In the genomic region with DNA sequence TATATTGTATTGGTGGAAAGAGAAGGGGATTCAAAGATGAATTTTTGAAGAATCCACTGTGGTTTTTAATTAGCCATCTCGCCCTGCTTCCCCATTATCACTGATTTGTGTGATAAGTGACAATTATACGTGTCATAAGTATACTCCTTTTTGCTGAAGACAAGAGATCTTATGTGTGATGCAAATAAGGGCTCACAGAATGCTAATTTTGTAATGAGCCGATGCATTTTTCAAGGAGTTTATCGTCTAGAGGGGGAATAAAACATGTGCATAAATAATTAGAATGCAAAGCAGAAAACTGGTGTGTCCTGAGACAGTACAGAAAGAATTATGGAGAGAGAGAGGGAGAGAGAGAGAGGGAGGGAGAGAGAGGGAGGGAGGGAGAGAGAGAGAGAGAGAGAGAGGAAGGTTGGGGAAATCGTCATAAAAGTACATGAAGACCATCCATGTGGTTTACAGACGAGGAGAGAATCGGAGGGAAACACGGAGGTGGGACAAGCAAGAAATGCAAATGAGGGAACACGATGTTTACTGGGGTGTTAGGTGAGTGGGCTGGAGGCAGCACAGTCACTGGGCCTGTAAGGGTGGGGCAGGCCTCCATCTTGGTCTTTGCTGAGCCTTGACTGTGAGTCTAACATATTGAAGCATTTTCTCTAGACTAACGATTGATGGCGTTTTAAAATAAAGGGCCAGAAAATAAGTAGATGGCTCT, we compare ENCODE assay signal across 22 mouse cellular contexts. TPM values are rescaled to one million over a fixed set of nuclear protein-coding genes. Genes with fewer than 3 reads are reported as not detected.
DNase-seq lines count a peak whose midpoint lies in the region; ATAC-seq and TF ChIP-seq lines count a peak whose summit lies in the region.
"Had no signal": no experiment of that assay in that cellular context is flagged by ENCODE, and none has a peak within 500 bp of the region (broad histone marks: within the 10 kb centered on the region; RNA-seq: fewer than 3 reads in every experiment).

No protein-coding gene starts in this region.

- H3K36me3 ChIP-seq in forebrain, embryonic 11.5 days (ENCODE audit: control insufficient read depth, insufficient read depth, low read length), result no peaks in the 10 kb centered on the region
- no peaks in the 10 kb centered on the region for H3K36me3 ChIP-seq in forebrain, embryonic 10.5 days (replicated peaks)
- H3K36me3 ChIP-seq in midbrain, embryonic 14.5 days (ENCODE audit: control insufficient read depth, insufficient read depth, low read length), result no peaks in the 10 kb centered on the region
- H3K36me3 ChIP-seq in midbrain, embryonic 10.5 days, result no peaks in the 10 kb centered on the region
- no peaks in the 10 kb centered on the region for H3K36me3 ChIP-seq in forebrain, postnatal 0 days (ENCODE audit: insufficient read depth)
- H3K36me3 ChIP-seq: embryonic facial prominence, embryonic 15.5 days; kidney, embryonic 15.5 days; limb, embryonic 13.5 days; neural tube, embryonic 12.5 days had no signal

- H3K9me3 ChIP-seq in forebrain, embryonic 11.5 days (ENCODE audit: control insufficient read depth, low read length), result no peaks in the 10 kb centered on the region
- no peaks in the 10 kb centered on the region for H3K9me3 ChIP-seq in forebrain, embryonic 10.5 days
- no peaks in the 10 kb centered on the region for H3K9me3 ChIP-seq in midbrain, embryonic 14.5 days (ENCODE audit: control insufficient read depth, low read length)
- H3K9me3 ChIP-seq in midbrain, embryonic 10.5 days (replicated peaks), result no peaks in the 10 kb centered on the region
- no peaks in the 10 kb centered on the region for H3K9me3 ChIP-seq in forebrain, postnatal 0 days (ENCODE audit: low read length)
- H3K9me3 ChIP-seq: embryonic facial prominence, embryonic 15.5 days; kidney, embryonic 15.5 days; limb, embryonic 13.5 days; megakaryocyte, embryonic 14.5 days; neural tube, embryonic 12.5 days had no signal

- H3K4me2 ChIP-seq in forebrain, embryonic 11.5 days (ENCODE audit: low read depth, low read length, severe bottlenecking), result no peak overlapping the region
- H3K4me2 ChIP-seq in midbrain, embryonic 14.5 days (ENCODE audit: low read length), result no peak overlapping the region
- H3K4me2 ChIP-seq in forebrain, postnatal 0 days (ENCODE audit: low read depth), result no peak overlapping the region
- H3K4me2 ChIP-seq: embryonic facial prominence, embryonic 15.5 days; kidney, embryonic 15.5 days; limb, embryonic 13.5 days; lung, embryonic 14.5 days; neural tube, embryonic 12.5 days had no signal

- no peak for TF ChIP-seq CTCF in forebrain, postnatal 0 days (IDR thresholded peaks at IDR 0.05; ENCODE audit: low read depth)

- H3K27me3 ChIP-seq in forebrain, embryonic 11.5 days (ENCODE audit: control insufficient read depth, insufficient read depth, low read length), result no peaks in the 10 kb centered on the region
- peaks cover 36% of the 10 kb centered on the region for H3K27me3 ChIP-seq in forebrain, embryonic 10.5 days (ENCODE audit: poor library complexity, severe bottlenecking)
- no peaks in the 10 kb centered on the region for H3K27me3 ChIP-seq in midbrain, embryonic 14.5 days (ENCODE audit: control insufficient read depth, insufficient read depth, low read length)
- peaks cover 35% of the 10 kb centered on the region for H3K27me3 ChIP-seq in midbrain, embryonic 10.5 days (ENCODE audit: low read depth, poor library complexity, severe bottlenecking)
- no peaks in the 10 kb centered on the region for H3K27me3 ChIP-seq in forebrain, postnatal 0 days (ENCODE audit: insufficient read depth, low read length)
- H3K27me3 ChIP-seq: embryonic facial prominence, embryonic 15.5 days; kidney, embryonic 15.5 days; neural tube, embryonic 12.5 days had no signal

- H3K4me3 ChIP-seq in forebrain, embryonic 11.5 days (ENCODE audit: low read depth, low read length), result no peak overlapping the region
- no peak overlapping the region for H3K4me3 ChIP-seq in forebrain, embryonic 10.5 days
- no peak overlapping the region for H3K4me3 ChIP-seq in midbrain, embryonic 14.5 days (replicated peaks; ENCODE audit: low read depth, low read length)
- no peak overlapping the region for H3K4me3 ChIP-seq in midbrain, embryonic 10.5 days
- no peak overlapping the region for H3K4me3 ChIP-seq in forebrain, postnatal 0 days (ENCODE audit: low read depth, low read length)
- H3K4me3 ChIP-seq: embryonic facial prominence, embryonic 15.5 days; heart, adult 2 months; kidney, embryonic 15.5 days; limb, embryonic 13.5 days; neural tube, embryonic 12.5 days had no signal

- peaks cover 25% of the 10 kb centered on the region for H3K4me1 ChIP-seq in forebrain, embryonic 11.5 days (replicated peaks; ENCODE audit: control insufficient read depth, insufficient read depth, low read length)
- H3K4me1 ChIP-seq in forebrain, embryonic 10.5 days, result peaks cover 79% of the 10 kb centered on the region
- peaks cover 62% of the 10 kb centered on the region for H3K4me1 ChIP-seq in midbrain, embryonic 14.5 days (ENCODE audit: control insufficient read depth, insufficient read depth, low read length)
- peaks cover 66% of the 10 kb centered on the region for H3K4me1 ChIP-seq in midbrain, embryonic 10.5 days
- peaks cover 37% of the 10 kb centered on the region for H3K4me1 ChIP-seq in forebrain, postnatal 0 days (ENCODE audit: insufficient read depth)
- H3K4me1 ChIP-seq: embryonic facial prominence, embryonic 15.5 days had no signal

- no peak for ATAC-seq in forebrain, embryonic 11.5 days (replicated peaks; ENCODE audit: low FRiP score)
- ATAC-seq in midbrain, embryonic 14.5 days (ENCODE audit: low FRiP score, low TSS enrichment), result no peak
- ATAC-seq in forebrain, postnatal 0 days, result peak; percentile 20; the same call in 1 of the 2 replicates
- ATAC-seq: intestine, postnatal 0 days had no signal

- WGBS in forebrain, embryonic 11.5 days, result 61% methylated on average over 11 of the region's 11 CpGs
- WGBS in forebrain, embryonic 10.5 days, result 80% methylated on average over 11 of the region's 11 CpGs
- WGBS in midbrain, embryonic 14.5 days, result 52% methylated on average over 11 of the region's 11 CpGs
- WGBS in midbrain, embryonic 10.5 days, result 84% methylated on average over 11 of the region's 11 CpGs
- WGBS in forebrain, postnatal 0 days, result 29% methylated on average over 11 of the region's 11 CpGs

- H3K9ac ChIP-seq in forebrain, embryonic 11.5 days (ENCODE audit: low read length), result no peak overlapping the region
- H3K9ac ChIP-seq in midbrain, embryonic 14.5 days (replicated peaks; ENCODE audit: low read length), result no peak overlapping the region
- H3K9ac ChIP-seq in forebrain, postnatal 0 days, result no peak overlapping the region
- H3K9ac ChIP-seq: embryonic facial prominence, embryonic 15.5 days; kidney, embryonic 15.5 days; limb, embryonic 13.5 days; liver, embryonic 14.5 days; lung, embryonic 14.5 days; neural tube, embryonic 12.5 days had no signal

- H3K27ac ChIP-seq in forebrain, embryonic 11.5 days (ENCODE audit: low read depth, low read length), result peak overlapping the region; percentile 57; the same call in 1 of the 2 replicates
- H3K27ac ChIP-seq in forebrain, embryonic 10.5 days, result no peak overlapping the region
- peak overlapping the region; percentile 83 for H3K27ac ChIP-seq in midbrain, embryonic 14.5 days (replicated peaks; ENCODE audit: low read depth, low read length)
- no peak overlapping the region for H3K27ac ChIP-seq in midbrain, embryonic 10.5 days (replicated peaks)
- H3K27ac ChIP-seq in forebrain, postnatal 0 days (ENCODE audit: low read depth, low read length), result peak overlapping the region; percentile 69
- H3K27ac ChIP-seq: embryonic facial prominence, embryonic 15.5 days; heart, adult 2 months; kidney, embryonic 15.5 days; limb, embryonic 13.5 days; liver, embryonic 14.5 days; neural tube, embryonic 12.5 days had no signal

- DNase-seq in forebrain, embryonic 11.5 days (ENCODE audit: low spot score), result no peak
- no peak for DNase-seq in forebrain, embryonic 10.5 days (ENCODE audit: extremely low spot score, low spot score)
- DNase-seq in midbrain, embryonic 14.5 days, result peak; percentile 35
- DNase-seq in midbrain, embryonic 10.5 days (ENCODE audit: low spot score), result no peak
- DNase-seq in forebrain, postnatal 0 days, result no peak
- peak; percentile 83 for DNase-seq in retina, postnatal 1 day
- DNase-seq in liver, result no peak
- no peak for DNase-seq in heart, adult 8-10 months (ENCODE audit: low spot score)
- DNase-seq: adrenal gland, postnatal 14 days; cerebellum, adult 9-10 months; gastrocnemius, postnatal 25 days; heart, adult 2 months; kidney, postnatal 36 days; layer of hippocampus, postnatal 36 days; lung, embryonic 14.5 days had no signal

RNA-seq across cellular contexts. Expression of gene Lyrm9, which starts 8.9 kb away (rescaled TPM):
- 18.6 and 23.4 TPM in 2 replicates for polyA plus RNA-seq in forebrain, embryonic 11.5 days (2014; fragmentation: Nextera tagmentation; extraction: Ambion mirVana)
- polyA plus RNA-seq in forebrain, embryonic 10.5 days (2016; fragmentation: Nextera tagmentation; extraction: Ambion mirVana), result 23.4 and 26.2 TPM in 2 replicates
- 26.1 and 30.9 TPM in 2 replicates for polyA plus RNA-seq in midbrain, embryonic 14.5 days (2014; fragmentation: Nextera tagmentation; extraction: Ambion mirVana)
- polyA plus RNA-seq in midbrain, embryonic 10.5 days (2016; fragmentation: Nextera tagmentation; extraction: Ambion mirVana), result 20.7 and 21.8 TPM in 2 replicates
- total RNA-seq in forebrain, postnatal 0 days (2014; rRNA removed), result 24.4 and 40.2 TPM in 2 replicates
- 37.8 and 41.5 TPM in 2 replicates for polyA plus RNA-seq in forebrain, postnatal 0 days (2015; fragmentation: Nextera tagmentation; extraction: Ambion mirVana)
- total RNA-seq in heart, adult 8-10 months (2022), result 10 to 100 TPM; 34.3 to 51.3 (median 39.8) TPM

Comparison
In these comparisons a context has a peak if more than half of its experiments do, and no peak if none do; other contexts are left out.
1. DNase-seq: peak in midbrain, embryonic 14.5 days (single experiment) and retina, postnatal 1 day (single experiment); none in forebrain, embryonic 11.5 days (single experiment), forebrain, embryonic 10.5 days (single experiment), midbrain, embryonic 10.5 days (single experiment), forebrain, postnatal 0 days (single experiment), liver (single experiment) and heart, adult 8-10 months (single experiment).
2. H3K27ac ChIP-seq: peak in forebrain, embryonic 11.5 days (single experiment), midbrain, embryonic 14.5 days (single experiment) and forebrain, postnatal 0 days (single experiment); none in forebrain, embryonic 10.5 days (single experiment) and midbrain, embryonic 10.5 days (single experiment).